19 mouse cellular contexts compared by ENCODE assay signal in genomic region chr2:167067575-167067974, GRCm38 (mm10). TPM values are rescaled to one million over a fixed set of nuclear protein-coding genes. Genes with fewer than 3 reads are reported as not detected.
DNase-seq lines count a peak whose midpoint lies in the region; ATAC-seq and TF ChIP-seq lines count a peak whose summit lies in the region.
"Had no signal": no experiment of that assay in that cellular context is flagged by ENCODE, and none has a peak within 500 bp of the region (broad histone marks: within the 10 kb centered on the region; RNA-seq: fewer than 3 reads in every experiment).

No protein-coding gene starts in this region.

- peaks cover 20% of the 10 kb centered on the region for H3K79me2 ChIP-seq in CH12.LX (replicated peaks; ENCODE audit: control insufficient read depth, extremely low read depth, insufficient read depth, poor library complexity, severe bottlenecking)

- peaks cover 20% of the 10 kb centered on the region for H3K4me1 ChIP-seq in kidney, embryonic 16.5 days (ENCODE audit: insufficient read depth, low read length)
- H3K4me1 ChIP-seq in CH12.LX (ENCODE audit: control insufficient read depth in 1 of 2, insufficient read depth in 2 of 2), result peaks cover 2 to 35% of the 10 kb centered on the region in 2 experiments; a peak in 3 of 4 replicates
- peaks cover 55% of the 10 kb centered on the region for H3K4me1 ChIP-seq in liver, embryonic 15.5 days (replicated peaks)

- no peak for TF ChIP-seq CTCF in CH12.LX (conservative IDR thresholded peaks at IDR 0.05 in 1 of 2, IDR thresholded peaks at IDR 0.05 in 1 of 2; ENCODE audit: low read depth in 2 of 2, low read length in 2 of 2)

- WGBS in kidney, embryonic 16.5 days, result 29% methylated on average over 6 of the region's 6 CpGs
- 24% methylated on average over 6 of the region's 6 CpGs for WGBS in liver, embryonic 15.5 days (ENCODE audit: insufficient replicate concordance)

- H3K27ac ChIP-seq in kidney, embryonic 16.5 days (ENCODE audit: low read length), result peak overlapping the region; percentile 25; the same call in 1 of the 2 replicates
- no peak overlapping the region for H3K27ac ChIP-seq in CH12.LX (ENCODE audit: insufficient read depth, low read depth)
- H3K27ac ChIP-seq in liver, embryonic 15.5 days (replicated peaks), result peak overlapping the region; percentile 65; the same call in 1 of the 2 replicates
- H3K27ac ChIP-seq: embryonic facial prominence, embryonic 15.5 days; heart, embryonic 15.5 days; hindbrain, postnatal 0 days; stomach, embryonic 15.5 days had no signal

- TF ChIP-seq EP300 in CH12.LX (IDR thresholded peaks at IDR 0.05; ENCODE audit: low read length), result no peak

- TF ChIP-seq RAD21 in CH12.LX (IDR thresholded peaks at IDR 0.05; ENCODE audit: low read depth, low read length), result no peak

- dilution Hi-C loops in CH12.LX (cut with MboI; ENCODE audit: extremely low pct_ligation_motif_present, extremely low pct_unique_long_range_greater_than_20kb, low sequenced_read_pairs), result no loop called here

- no peak overlapping the region for H3K4me2 ChIP-seq in kidney, embryonic 16.5 days (replicated peaks; ENCODE audit: low read depth, low read length)
- H3K4me2 ChIP-seq in CH12.LX (ENCODE audit: insufficient read depth, low read depth, poor library complexity, severe bottlenecking), result no peak overlapping the region
- H3K4me2 ChIP-seq in liver, embryonic 15.5 days, result no peak overlapping the region
- H3K4me2 ChIP-seq: embryonic facial prominence, embryonic 15.5 days; heart, embryonic 15.5 days; stomach, embryonic 15.5 days had no signal

- DNase-seq in kidney, postnatal 25 days, result no peak
- DNase-seq in A20 (ENCODE audit: low read depth, low spot score) (peak; percentile 73), CH12.LX (ENCODE audit: extremely low read depth) (peak; percentile 77)
- DNase-seq in thymus, postnatal 14 days, result no peak
- DNase-seq in layer of hippocampus, adult 9-11 months, result no peak
- DNase-seq: adrenal gland, postnatal 36 days; cerebellum, adult 2 months; kidney, adult 8-10 months; layer of hippocampus, postnatal 36 days; lung, adult 18-20 months; retina, postnatal 1 day had no signal

- peaks cover 24% of the 10 kb centered on the region for H3K36me3 ChIP-seq in kidney, embryonic 16.5 days (ENCODE audit: insufficient read depth, low read length)
- peaks cover 20 to 30% of the 10 kb centered on the region in 2 experiments for H3K36me3 ChIP-seq in CH12.LX (replicated peaks in 1 of 2; ENCODE audit: control insufficient read depth in 1 of 2, insufficient read depth in 1 of 2, low read length in 1 of 2)
- peaks cover 28% of the 10 kb centered on the region for H3K36me3 ChIP-seq in liver, embryonic 15.5 days (replicated peaks)

- no peak overlapping the region for H3K4me3 ChIP-seq in kidney, embryonic 16.5 days (ENCODE audit: low read length)
- no peak overlapping the region for H3K4me3 ChIP-seq in CH12.LX (replicated peaks in 1 of 3; ENCODE audit: low read depth in 2 of 3, low read length in 2 of 3, poor library complexity in 1 of 3)
- H3K4me3 ChIP-seq in liver, embryonic 15.5 days (replicated peaks), result no peak overlapping the region
- H3K4me3 ChIP-seq: embryonic facial prominence, embryonic 15.5 days; heart, embryonic 15.5 days; stomach, embryonic 15.5 days had no signal

- no peak for ATAC-seq in kidney, embryonic 16.5 days (ENCODE audit: low FRiP score, low TSS enrichment)
- ATAC-seq in liver, embryonic 15.5 days (ENCODE audit: insufficient read depth), result no peak
- ATAC-seq: forebrain, embryonic 14.5 days; hindbrain, postnatal 0 days; Patski had no signal

- no peaks in the 10 kb centered on the region for H3K9me3 ChIP-seq in kidney, embryonic 16.5 days (ENCODE audit: low read length)
- H3K9me3 ChIP-seq in CH12.LX (replicated peaks; ENCODE audit: low read length), result no peaks in the 10 kb centered on the region
- H3K9me3 ChIP-seq in liver, embryonic 15.5 days (replicated peaks), result no peaks in the 10 kb centered on the region
- H3K9me3 ChIP-seq: embryonic facial prominence, embryonic 15.5 days; heart, embryonic 15.5 days; stomach, embryonic 15.5 days had no signal

- no peaks in the 10 kb centered on the region for H3K27me3 ChIP-seq in kidney, embryonic 16.5 days (ENCODE audit: insufficient read depth, low read length)
- no peaks in the 10 kb centered on the region for H3K27me3 ChIP-seq in CH12.LX (replicated peaks)
- H3K27me3 ChIP-seq in liver, embryonic 15.5 days, result no peaks in the 10 kb centered on the region
- H3K27me3 ChIP-seq: embryonic facial prominence, embryonic 15.5 days; heart, embryonic 15.5 days; Patski; stomach, embryonic 15.5 days had no signal

- TF ChIP-seq POLR2A in CH12.LX (IDR thresholded peaks at IDR 0.05; ENCODE audit: low read depth, low read length), result no peak

- no peak overlapping the region for H3K9ac ChIP-seq in kidney, embryonic 16.5 days (replicated peaks; ENCODE audit: low read length)
- no peak overlapping the region for H3K9ac ChIP-seq in CH12.LX (ENCODE audit: insufficient read depth, low read depth)
- no peak overlapping the region for H3K9ac ChIP-seq in liver, embryonic 15.5 days
- H3K9ac ChIP-seq: embryonic facial prominence, embryonic 15.5 days; heart, embryonic 15.5 days; stomach, embryonic 15.5 days had no signal

- in situ Hi-C loops in CH12.LX (cut with MboI; ENCODE audit: low pct_ligation_motif_present, low pct_unique_long_range_greater_than_20kb, low sequenced_read_pairs), result loop anchor here (10.0 kb wide), 2 partner anchors 357 to 417 kb away; partner anchors contain the start of gene Slc9a8

TF ChIP-seq in CH12.LX, 34 proteins besides CTCF, POLR2A, EP300 and RAD21:
- TF ChIP-seq USF2 (conservative IDR thresholded peaks at IDR 0.05; ENCODE audit: low read depth, low read length) (no peak; the same call in 1 of the 2 replicates), USF1 (IDR thresholded peaks at IDR 0.05; ENCODE audit: low read depth, low read length) (no peak), ELF1 (IDR thresholded peaks at IDR 0.05; ENCODE audit: low read depth, low read length) (no peak), ZNF384 (IDR thresholded peaks at IDR 0.05; ENCODE audit: low read depth, low read length) (no peak), TCF12 (IDR thresholded peaks at IDR 0.05; ENCODE audit: low read depth, low read length) (no peak), RCOR1 (conservative IDR thresholded peaks at IDR 0.05; ENCODE audit: low read depth, low read length) (no peak), GABPA (IDR thresholded peaks at IDR 0.05; ENCODE audit: insufficient replicate concordance, low read depth, low read length) (no peak), SIN3A (IDR thresholded peaks at IDR 0.05; ENCODE audit: low read length) (no peak), NELFE (IDR thresholded peaks at IDR 0.05; ENCODE audit: low read depth, low read length) (no peak), ZMIZ1 (IDR thresholded peaks at IDR 0.05; ENCODE audit: low read depth, low read length) (no peak; the same call in 1 of the 2 replicates), UBTF (IDR thresholded peaks at IDR 0.05; ENCODE audit: low read depth, low read length) (no peak), MAFK (IDR thresholded peaks at IDR 0.05; ENCODE audit: insufficient replicate concordance, low read length) (no peak), MAX (IDR thresholded peaks at IDR 0.05; ENCODE audit: low read length) (no peak), BHLHE40 (IDR thresholded peaks at IDR 0.05; ENCODE audit: low read depth, low read length) (no peak)

RNA-seq across cellular contexts. Expression of gene Znfx1, which starts 4.8 kb away (rescaled TPM):
- polyA plus RNA-seq in kidney, embryonic 16.5 days (2015; fragmentation: Nextera tagmentation; extraction: Ambion mirVana), result 11.8 TPM in 2 replicates
- 8.1 and 9.0 TPM in 2 replicates for total RNA-seq in CH12.LX (2012; rRNA removed)
- total RNA-seq in CH12.LX (2014; rRNA removed), result 4.1 and 5.1 TPM in 2 replicates
- 7.7 and 9.0 TPM in 2 replicates for polyA plus RNA-seq in CH12.LX (2012; ENCODE audit: insufficient read length, low read depth)
- 9.8 and 11.2 TPM in 2 replicates for polyA plus RNA-seq in liver, embryonic 15.5 days (2015; fragmentation: Nextera tagmentation; extraction: Ambion mirVana)

RNA-seq across cellular contexts. Expression of gene Ddx27, which starts 52.6 kb away (rescaled TPM):
- polyA plus RNA-seq in kidney, embryonic 16.5 days (2015; fragmentation: Nextera tagmentation; extraction: Ambion mirVana), result 57.6 and 59.2 TPM in 2 replicates
- total RNA-seq in CH12.LX (2012; rRNA removed), result 157 and 186 TPM in 2 replicates
- total RNA-seq in CH12.LX (2014; rRNA removed), result 137 and 139 TPM in 2 replicates
- 224 and 228 TPM in 2 replicates for polyA plus RNA-seq in CH12.LX (2012; ENCODE audit: insufficient read length, low read depth)
- polyA plus RNA-seq in liver, embryonic 15.5 days (2015; fragmentation: Nextera tagmentation; extraction: Ambion mirVana), result 35.7 and 37.6 TPM in 2 replicates

Comparison
In these comparisons a context has a peak if more than half of its experiments do, and no peak if none do; other contexts are left out.
1. DNase-seq: peak in A20 (single experiment) and CH12.LX (single experiment); none in kidney, postnatal 25 days (0 of 2), thymus, postnatal 14 days (single experiment) and layer of hippocampus, adult 9-11 months (single experiment).